ENCODE assay signal across 8 mouse cellular contexts in genomic region chr13:51847979-51848480, GRCm38 (mm10). TPM values are rescaled to one million over a fixed set of nuclear protein-coding genes. Genes with fewer than 3 reads are reported as not detected.
DNase-seq lines count a peak whose midpoint lies in the region; ATAC-seq lines count a peak whose summit lies in the region.

No protein-coding gene starts in this region.

- no peaks in the 10 kb centered on the region for H3K36me3 ChIP-seq in hindbrain, embryonic 15.5 days

- H3K4me1 ChIP-seq in hindbrain, embryonic 15.5 days (replicated peaks), result peaks cover 54% of the 10 kb centered on the region

- H3K27ac ChIP-seq in hindbrain, embryonic 15.5 days (replicated peaks), result peak overlapping the region; percentile 87

- H3K9me3 ChIP-seq in hindbrain, embryonic 15.5 days, result no peaks in the 10 kb centered on the region

- peak; percentile 49 for ATAC-seq in hindbrain, embryonic 15.5 days (ENCODE audit: low FRiP score, low read depth)

- peaks cover 16% of the 10 kb centered on the region for H3K27me3 ChIP-seq in hindbrain, embryonic 15.5 days

- peak overlapping the region; percentile 59 for H3K9ac ChIP-seq in hindbrain, embryonic 15.5 days

- WGBS in hindbrain, embryonic 15.5 days, result under 1% methylated on average over 31 of the region's 31 CpGs

- H3K4me3 ChIP-seq in hindbrain, embryonic 15.5 days, result peak overlapping the region; percentile 55

- H3K4me2 ChIP-seq in hindbrain, embryonic 15.5 days, result peak overlapping the region; percentile 100

- DNase-seq in NIH3T3 (ENCODE audit: low read depth), result peak; percentile 68
- DNase-seq in cerebellum, postnatal 25 days, result peak; percentile 86 to 90
- DNase-seq in frontal cortex, postnatal 36 days (ENCODE audit: low spot score in 2 of 2), result peak; percentile 80 to 84
- DNase-seq in left cerebral cortex, adult 18-20 months (ENCODE audit: low spot score in 2 of 2), result peak; percentile 80 to 84
- peak; percentile 89 for DNase-seq in lung, postnatal 4 days
- peak; percentile 87 for DNase-seq in right cerebral cortex, adult 18-20 months
- peak; percentile 55 to 85 for DNase-seq in urinary bladder, adult 18-20 months (ENCODE audit: low spot score in 2 of 2)

RNA-seq across cellular contexts. Expression of gene Gadd45g, which starts 1.6 kb away (rescaled TPM):
- polyA plus RNA-seq in hindbrain, embryonic 15.5 days (2015; fragmentation: Nextera tagmentation; extraction: Ambion mirVana), result 57.9 and 89.0 TPM in 2 replicates
- total RNA-seq in left cerebral cortex, adult 18-20 months (2021), result 10 to 100 TPM; 13.5 to 23.2 TPM

RNA-seq across cellular contexts. Expression of gene Sema4d, which starts 54.5 kb away (rescaled TPM):
- 14.3 and 14.8 TPM in 2 replicates for polyA plus RNA-seq in hindbrain, embryonic 15.5 days (2015; fragmentation: Nextera tagmentation; extraction: Ambion mirVana)
- 10 to 100 TPM; 65.8 to 71.3 TPM for total RNA-seq in left cerebral cortex, adult 18-20 months (2021)

Comparison
In these comparisons a context has a peak if more than half of its experiments do, and no peak if none do; other contexts are left out.
1. Peak in every context shown above with its lines: DNase-seq, ATAC-seq, H3K4me3 ChIP-seq and H3K27ac ChIP-seq.